Mouse (Mus musculus) induced T-regulatory cell, adult 2 months (primary cell): ENCODE measurements around the gene Rbm25.

Source experiments
- DNase-seq: peaks from one replicate; pipeline ENCODE4 v3.0.0-alpha.2; 2012; ENCODE audit warnings: low read depth

The Rbm25 gene

GRCm38 (mm10) chr12:83732225-83732624 is 101.2 kb downstream of the Rbm25 start:
- no peak for DNase-seq
